Mouse (Mus musculus): Measurements from ENCODE around the gene Cttn. TPM values are rescaled to one million over a fixed set of nuclear protein-coding genes. Genes with fewer than 3 reads are reported as not detected.

The Cttn gene
- 161 and 170 TPM in 2 replicates for polyA plus RNA-seq (2014; fragmentation: Nextera tagmentation; extraction: Ambion mirVana)

DNA sequence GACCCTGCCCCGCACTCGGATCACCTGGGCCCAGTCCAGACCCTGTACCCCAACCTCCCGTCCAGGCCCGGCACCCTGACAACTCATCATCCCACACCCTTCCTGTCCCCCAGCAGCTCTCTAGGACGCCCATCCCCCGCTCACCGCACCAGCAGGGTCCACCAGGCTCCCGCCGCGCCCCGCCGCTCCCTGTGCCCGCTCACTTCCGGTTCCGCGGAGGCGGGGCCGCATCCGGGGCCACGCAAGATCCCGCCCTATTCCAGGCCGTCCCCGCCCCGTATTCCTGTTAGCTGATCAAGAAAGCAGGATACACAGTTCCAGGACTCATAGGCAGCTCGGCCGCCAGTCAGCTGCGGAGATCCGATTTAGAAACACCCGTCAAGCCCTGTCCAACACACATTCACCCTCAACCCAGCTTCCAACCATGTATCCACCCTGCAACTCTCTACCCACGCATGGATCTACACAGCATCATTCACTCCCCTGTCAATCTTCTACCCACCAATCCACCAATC lies at the start of gene Cttn:
Cttn (minus strand) TSS at position 465 of the 515 bp plus-strand sequence.
- WGBS: 1% methylated on average over 30 of the region's 30 CpGs
- peak; percentile 96 for ATAC-seq (ENCODE audit: insufficient read depth)

DNA sequence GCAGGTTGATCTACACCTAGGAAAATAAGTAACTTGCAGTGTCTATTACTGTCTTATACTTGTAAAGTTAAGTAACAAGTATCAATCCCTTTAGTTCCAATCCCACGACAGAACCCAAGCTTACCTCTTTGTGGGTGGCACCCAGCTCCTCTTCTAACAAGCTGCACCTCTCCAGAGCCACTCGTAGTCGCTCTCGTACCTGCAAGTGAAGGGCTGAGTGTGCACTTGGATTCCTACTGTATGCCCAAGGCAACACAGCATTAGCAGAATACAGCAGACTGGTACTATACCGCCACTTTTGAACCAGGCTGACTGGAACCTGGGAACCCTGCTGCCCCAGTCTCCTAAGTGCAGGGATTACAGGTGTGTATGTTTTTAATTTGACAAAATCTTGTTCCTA lies 49.0 kb upstream of the Cttn start:
- H3K4me2 ChIP-seq: no peak overlapping the region
- no peak overlapping the region for H3K4me3 ChIP-seq (ENCODE audit: low read depth, low read length)
- ATAC-seq (ENCODE audit: insufficient read depth): no peak
- no peaks in the 10 kb centered on the region for H3K27me3 ChIP-seq (ENCODE audit: insufficient read depth, low read length)
- H3K9ac ChIP-seq: no peak overlapping the region
- 86% methylated on average over 5 of the region's 5 CpGs for WGBS
- no peak for DNase-seq
- no peaks in the 10 kb centered on the region for H3K4me1 ChIP-seq (ENCODE audit: insufficient read depth)
- no peak for TF ChIP-seq CTCF (IDR thresholded peaks at IDR 0.05; ENCODE audit: low read depth)
- H3K27ac ChIP-seq (ENCODE audit: low read depth): no peak overlapping the region
- peaks cover 46% of the 10 kb centered on the region for H3K36me3 ChIP-seq (ENCODE audit: insufficient read depth)
- no peaks in the 10 kb centered on the region for H3K9me3 ChIP-seq (ENCODE audit: low read depth, low read length)

More for the DNA sequence above, at the start of gene Cttn:
- Histone ChIP-seq H3K9ac (peak within 1 kb of the TSS; percentile 96), H3K27ac (ENCODE audit: low read depth) (peak within 1 kb of the TSS; percentile 88), H3K27me3 (ENCODE audit: insufficient read depth, low read length) (no peaks in the 10 kb centered on the region), H3K4me2 (peak within 1 kb of the TSS; percentile 79), H3K9me3 (ENCODE audit: low read depth, low read length) (no peaks in the 10 kb centered on the region), H3K36me3 (ENCODE audit: insufficient read depth) (peaks cover 19% of the 10 kb centered on the region), H3K4me1 (ENCODE audit: insufficient read depth) (no peaks in the 10 kb centered on the region), H3K4me3 (ENCODE audit: low read depth, low read length) (peak within 1 kb of the TSS; percentile 90)
- DNase-seq: peak; percentile 96
- no peak for TF ChIP-seq CTCF (IDR thresholded peaks at IDR 0.05; ENCODE audit: low read depth)

DNA sequence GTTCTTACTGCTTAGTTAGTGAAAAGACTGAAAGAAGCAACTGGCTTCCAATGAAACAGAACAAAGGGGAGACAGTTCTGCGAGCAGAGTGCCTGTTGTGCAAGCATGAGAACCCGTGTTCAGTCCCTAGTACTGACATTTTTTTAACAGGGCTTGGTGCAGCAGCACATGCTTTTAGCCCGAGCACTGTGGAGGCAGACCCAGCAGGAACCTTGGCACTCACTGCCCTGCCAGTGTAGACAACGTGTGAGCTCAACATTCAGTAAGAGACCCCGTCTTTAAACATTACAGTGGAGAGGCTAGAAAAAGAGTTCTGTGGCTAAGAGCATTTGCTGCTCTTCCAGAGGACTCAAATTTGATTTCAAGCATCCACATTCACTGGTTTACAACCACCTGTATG lies 45.9 kb upstream of the Cttn start:
- Histone ChIP-seq H3K4me1 (ENCODE audit: insufficient read depth) (no peaks in the 10 kb centered on the region), H3K36me3 (ENCODE audit: insufficient read depth) (peaks cover 78% of the 10 kb centered on the region), H3K4me3 (ENCODE audit: low read depth, low read length) (no peak overlapping the region), H3K9ac (no peak overlapping the region), H3K4me2 (no peak overlapping the region), H3K27me3 (ENCODE audit: insufficient read depth, low read length) (no peaks in the 10 kb centered on the region), H3K27ac (ENCODE audit: low read depth) (no peak overlapping the region), H3K9me3 (ENCODE audit: low read depth, low read length) (no peaks in the 10 kb centered on the region)
- DNase-seq (no peak), ATAC-seq (ENCODE audit: insufficient read depth) (no peak)
- no peak for TF ChIP-seq CTCF (IDR thresholded peaks at IDR 0.05; ENCODE audit: low read depth)
- WGBS: 87% methylated on average over 5 of the region's 5 CpGs

DNA sequence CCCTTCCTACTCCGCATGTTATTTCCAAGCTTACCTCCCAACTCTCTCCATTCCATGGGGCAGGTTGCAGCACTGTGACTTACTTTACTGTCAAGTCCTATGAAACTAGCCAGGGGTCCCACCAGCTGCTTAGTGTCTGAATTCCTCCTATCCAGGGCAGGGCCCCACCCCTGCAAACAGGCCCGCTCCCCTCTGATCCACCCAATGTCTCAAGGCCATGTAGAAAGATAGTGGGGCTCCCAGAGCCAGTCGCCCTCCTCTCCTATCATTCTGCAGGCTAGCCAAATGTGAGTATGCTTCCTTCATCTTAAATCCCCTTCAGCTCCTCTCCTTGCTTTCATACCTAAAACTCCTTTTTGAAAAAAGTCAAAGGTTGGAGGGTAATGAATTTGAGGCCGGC lies 38.3 kb upstream of the Cttn start:
- H3K9ac ChIP-seq: no peak overlapping the region
- WGBS: 96% methylated on average over 4 of the region's 4 CpGs
- no peak for ATAC-seq (ENCODE audit: insufficient read depth)

DNA sequence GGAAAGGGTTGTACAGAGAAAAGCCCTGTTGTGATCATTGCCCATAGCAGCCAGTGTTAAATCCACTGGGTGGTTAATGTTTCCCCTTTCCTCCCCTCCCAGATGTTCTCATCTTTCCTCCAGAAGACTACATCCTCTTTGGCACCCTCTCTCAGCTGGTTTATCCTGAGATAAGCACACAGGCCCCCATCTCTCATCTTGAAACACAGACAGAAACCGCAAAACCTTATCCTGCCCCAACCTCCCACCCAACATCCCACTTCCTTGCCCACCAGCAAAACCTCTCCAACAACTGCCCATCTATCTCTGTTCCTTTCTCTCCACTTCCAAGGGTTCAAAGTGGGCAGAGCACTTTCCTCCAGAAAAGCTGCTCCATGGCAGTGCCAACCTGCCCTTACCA lies 36.0 kb upstream of the Cttn start:
- no peak for TF ChIP-seq CTCF (IDR thresholded peaks at IDR 0.05; ENCODE audit: low read depth)

More for the DNA sequence above, 38.3 kb upstream of the Cttn start:
- no peak for DNase-seq
- Histone ChIP-seq H3K4me2 (no peak overlapping the region), H3K4me1 (ENCODE audit: insufficient read depth) (no peaks in the 10 kb centered on the region), H3K36me3 (ENCODE audit: insufficient read depth) (peaks cover 94% of the 10 kb centered on the region), H3K4me3 (ENCODE audit: low read depth, low read length) (no peak overlapping the region), H3K9me3 (ENCODE audit: low read depth, low read length) (no peaks in the 10 kb centered on the region), H3K27me3 (ENCODE audit: insufficient read depth, low read length) (no peaks in the 10 kb centered on the region), H3K27ac (ENCODE audit: low read depth) (no peak overlapping the region)
- TF ChIP-seq CTCF (IDR thresholded peaks at IDR 0.05; ENCODE audit: low read depth): no peak

DNA sequence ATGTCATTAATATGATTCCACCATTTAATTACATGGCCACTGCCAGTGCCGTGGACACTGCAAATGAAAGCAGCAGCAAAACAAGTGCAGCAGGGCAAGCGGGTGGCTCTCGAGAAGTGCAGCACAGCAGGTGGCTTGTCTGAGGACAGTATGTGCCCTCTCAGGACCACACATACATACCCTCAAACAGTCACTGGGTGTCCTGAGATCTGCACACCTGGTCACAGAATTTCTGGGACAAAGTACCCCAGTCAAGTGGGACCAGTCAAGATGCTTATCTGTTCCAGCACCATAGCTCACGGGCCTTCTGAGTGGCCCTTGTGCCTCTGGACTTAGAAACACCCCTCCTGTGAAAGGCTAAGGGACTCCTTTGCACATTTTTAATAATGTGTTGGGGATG lies 33.1 kb upstream of the Cttn start:
- Histone ChIP-seq H3K9me3 (ENCODE audit: low read depth, low read length) (no peaks in the 10 kb centered on the region), H3K9ac (no peak overlapping the region), H3K4me3 (ENCODE audit: low read depth, low read length) (no peak overlapping the region), H3K4me1 (ENCODE audit: insufficient read depth) (no peaks in the 10 kb centered on the region), H3K4me2 (no peak overlapping the region), H3K27ac (ENCODE audit: low read depth) (no peak overlapping the region), H3K27me3 (ENCODE audit: insufficient read depth, low read length) (no peaks in the 10 kb centered on the region), H3K36me3 (ENCODE audit: insufficient read depth) (peaks cover 87% of the 10 kb centered on the region)
- no peak for TF ChIP-seq CTCF (IDR thresholded peaks at IDR 0.05; ENCODE audit: low read depth)
- DNase-seq (no peak), ATAC-seq (ENCODE audit: insufficient read depth) (no peak)
- 77% methylated on average over 4 of the region's 4 CpGs for WGBS

More for the DNA sequence above, 36.0 kb upstream of the Cttn start:
- Histone ChIP-seq H3K36me3 (ENCODE audit: insufficient read depth) (peaks cover 94% of the 10 kb centered on the region), H3K9me3 (ENCODE audit: low read depth, low read length) (no peaks in the 10 kb centered on the region), H3K27me3 (ENCODE audit: insufficient read depth, low read length) (no peaks in the 10 kb centered on the region), H3K27ac (ENCODE audit: low read depth) (no peak overlapping the region), H3K9ac (no peak overlapping the region), H3K4me1 (ENCODE audit: insufficient read depth) (no peaks in the 10 kb centered on the region), H3K4me3 (ENCODE audit: low read depth, low read length) (no peak overlapping the region), H3K4me2 (no peak overlapping the region)
- ATAC-seq (ENCODE audit: insufficient read depth): no peak
- no peak for DNase-seq
- WGBS: 87% methylated on average over 1 of the region's 1 CpGs

DNA sequence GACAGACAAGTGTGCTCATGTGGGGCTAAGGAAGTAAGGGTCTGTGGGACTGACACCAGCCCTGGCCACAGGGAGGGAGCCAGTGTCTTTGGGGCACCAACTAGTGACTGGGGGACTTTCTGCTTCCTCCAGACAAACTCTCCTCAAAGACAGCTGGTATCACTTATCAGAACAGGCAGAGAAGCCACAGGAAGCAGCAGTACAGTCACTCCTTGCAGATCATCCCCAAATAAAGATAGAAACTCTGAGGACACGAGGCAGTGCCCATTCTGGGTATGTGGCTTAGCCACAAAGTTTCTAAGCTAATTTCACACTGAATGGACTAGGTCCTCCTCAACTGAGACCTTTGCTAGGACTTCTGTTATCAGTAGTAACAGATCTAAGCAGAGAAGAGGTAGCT lies 22.1 kb upstream of the Cttn start:
- H3K4me2 ChIP-seq: no peak overlapping the region
- H3K27me3 ChIP-seq (ENCODE audit: insufficient read depth, low read length): no peaks in the 10 kb centered on the region
- no peaks in the 10 kb centered on the region for H3K4me1 ChIP-seq (ENCODE audit: insufficient read depth)
- WGBS: 67% methylated on average over 1 of the region's 1 CpGs
- TF ChIP-seq CTCF (IDR thresholded peaks at IDR 0.05; ENCODE audit: low read depth): no peak
- H3K9me3 ChIP-seq (ENCODE audit: low read depth, low read length): no peaks in the 10 kb centered on the region
- no peak overlapping the region for H3K9ac ChIP-seq
- H3K36me3 ChIP-seq (ENCODE audit: insufficient read depth): peaks cover 85% of the 10 kb centered on the region
- ATAC-seq (ENCODE audit: insufficient read depth) (no peak), DNase-seq (no peak)
- H3K27ac ChIP-seq (ENCODE audit: low read depth): no peak overlapping the region
- H3K4me3 ChIP-seq (ENCODE audit: low read depth, low read length): no peak overlapping the region

All from lung, embryonic 14.5 days (tissue).